Mouse (Mus musculus): ENCODE results near the gene Naglu. TPM values are rescaled to one million over a fixed set of nuclear protein-coding genes. Genes with fewer than 3 reads are reported as not detected.

Gene Naglu
- polyA plus RNA-seq, 1 experiment, result 7.3 TPM

DNA sequence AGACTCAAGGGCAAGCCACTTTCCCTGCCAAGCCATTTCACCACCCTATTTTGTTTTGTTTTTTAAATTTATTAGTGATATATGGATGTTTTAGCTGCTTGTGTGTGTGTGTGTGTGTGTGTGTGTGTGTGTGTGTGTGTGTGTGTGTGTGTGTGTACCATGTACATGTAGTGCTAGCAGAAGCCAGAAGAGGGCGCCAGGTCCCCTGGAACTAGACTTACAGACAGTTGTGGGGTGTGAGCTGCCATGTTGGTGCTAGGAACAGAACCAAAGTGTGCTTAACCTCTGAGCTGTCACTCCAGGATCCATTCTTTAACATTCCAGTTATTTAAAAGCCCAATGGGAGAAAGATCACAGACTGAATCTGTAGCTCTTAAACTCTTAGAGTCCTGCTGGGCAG, 57.3 kb downstream of the Naglu start:
- Histone ChIP-seq H3K4me3 (ENCODE audit: low read depth, low read length) (no peak overlapping the region), H3K36me3 (ENCODE audit: control insufficient read depth, insufficient read depth, low read length, poor library complexity, severe bottlenecking) (peaks cover 8% of the 10 kb centered on the region), H3K9me3 (replicated peaks; ENCODE audit: control insufficient read depth, insufficient read depth, low read length, poor library complexity, severe bottlenecking) (no peaks in the 10 kb centered on the region), H3K9ac (ENCODE audit: low read depth, poor library complexity, severe bottlenecking) (no peak overlapping the region), H3K4me1 (ENCODE audit: control insufficient read depth, insufficient read depth, low read length) (no peaks in the 10 kb centered on the region), H3K27ac (ENCODE audit: insufficient read depth, low read length) (no peak overlapping the region), H3K27me3 (ENCODE audit: control insufficient read depth, insufficient read depth, low read length, poor library complexity, severe bottlenecking) (no peaks in the 10 kb centered on the region)
- no peak for TF ChIP-seq EP300 (IDR thresholded peaks at IDR 0.05; ENCODE audit: insufficient read depth, low read depth, low read length)
- peak; percentile 28 for TF ChIP-seq CTCF (IDR thresholded peaks at IDR 0.05; ENCODE audit: low read depth, low read length)

Other genes starting within 250 kb of the Naglu start
- 7.3 and 7.6 TPM in 2 replicates for gene Stat5b, start 219.3 kb upstream of the Naglu start, polyA plus RNA-seq (2011; ENCODE audit: insufficient read depth, insufficient read length, low read depth, missing spikeins)
- gene Stat5a, start 210.7 kb upstream of the Naglu start, polyA plus RNA-seq (2011; ENCODE audit: insufficient read depth, insufficient read length, low read depth, missing spikeins), result 3.6 and 4.4 TPM in 2 replicates
- gene Stat3, start 130.5 kb upstream of the Naglu start, polyA plus RNA-seq (2011; ENCODE audit: insufficient read depth, insufficient read length, low read depth, missing spikeins), result 31.2 and 39.8 TPM in 2 replicates
- 78.5 and 79.8 TPM in 2 replicates for gene Cavin1, start 99.1 kb upstream of the Naglu start, polyA plus RNA-seq (2011; ENCODE audit: insufficient read depth, insufficient read length, low read depth, missing spikeins)
- 33.7 and 37.5 TPM in 2 replicates for gene Atp6v0a1, start 60.6 kb upstream of the Naglu start, polyA plus RNA-seq (2011; ENCODE audit: insufficient read depth, insufficient read length, low read depth, missing spikeins)
- gene Hsd17b1, start 8.4 kb downstream of the Naglu start, polyA plus RNA-seq (2011; ENCODE audit: insufficient read depth, insufficient read length, low read depth, missing spikeins), result 1.0 TPM in 1 of 2 replicates, not detected in the other
- gene Coasy, start 12.6 kb downstream of the Naglu start, polyA plus RNA-seq (2011; ENCODE audit: insufficient read depth, insufficient read length, low read depth, missing spikeins), result 21.7 and 24.5 TPM in 2 replicates
- gene Mlx, start 17.3 kb downstream of the Naglu start, polyA plus RNA-seq (2011; ENCODE audit: insufficient read depth, insufficient read length, low read depth, missing spikeins), result 40.5 and 44.8 TPM in 2 replicates
- gene Psmc3ip, start 25.4 kb downstream of the Naglu start, polyA plus RNA-seq (2011; ENCODE audit: insufficient read depth, insufficient read length, low read depth, missing spikeins), result 35.1 and 35.3 TPM in 2 replicates
- gene Retreg3, start 49.9 kb downstream of the Naglu start, polyA plus RNA-seq (2011; ENCODE audit: insufficient read depth, insufficient read length, low read depth, missing spikeins), result 32.3 and 33.6 TPM in 2 replicates
- gene Tubg1, start 49.9 kb downstream of the Naglu start, polyA plus RNA-seq (2011; ENCODE audit: insufficient read depth, insufficient read length, low read depth, missing spikeins), result 55.3 and 60.5 TPM in 2 replicates
- 1.9 and 3.0 TPM in 2 replicates for gene Tubg2, start 85.9 kb downstream of the Naglu start, polyA plus RNA-seq (2011; ENCODE audit: insufficient read depth, insufficient read length, low read depth, missing spikeins)
- gene Cntnap1, start 100.5 kb downstream of the Naglu start, polyA plus RNA-seq (2011; ENCODE audit: insufficient read depth, insufficient read length, low read depth, missing spikeins), result 0.15 and 0.37 TPM in 2 replicates
- 2.5 and 4.4 TPM in 2 replicates for gene Plekhh3, start 101.3 kb downstream of the Naglu start, polyA plus RNA-seq (2011; ENCODE audit: insufficient read depth, insufficient read length, low read depth, missing spikeins)
- gene Ccr10, start 105.4 kb downstream of the Naglu start, polyA plus RNA-seq (2011; ENCODE audit: insufficient read depth, insufficient read length, low read depth, missing spikeins), result not detected in 2 replicates
- 42.8 and 49.9 TPM in 2 replicates for gene Ezh1, start 156.5 kb downstream of the Naglu start, polyA plus RNA-seq (2011; ENCODE audit: insufficient read depth, insufficient read length, low read depth, missing spikeins)
- gene Ramp2, start 176.0 kb downstream of the Naglu start, polyA plus RNA-seq (2011; ENCODE audit: insufficient read depth, insufficient read length, low read depth, missing spikeins), result 3.4 and 4.9 TPM in 2 replicates
- gene Vps25, start 183.7 kb downstream of the Naglu start, polyA plus RNA-seq (2011; ENCODE audit: insufficient read depth, insufficient read length, low read depth, missing spikeins), result 135 and 143 TPM in 2 replicates
- 0.85 and 0.96 TPM in 2 replicates for gene Wnk4, start 190.6 kb downstream of the Naglu start, polyA plus RNA-seq (2011; ENCODE audit: insufficient read depth, insufficient read length, low read depth, missing spikeins)
- gene Cntd1, start 209.0 kb downstream of the Naglu start, polyA plus RNA-seq (2011; ENCODE audit: insufficient read depth, insufficient read length, low read depth, missing spikeins), result 14.6 and 14.9 TPM in 2 replicates
- 44.8 and 53.0 TPM in 2 replicates for gene Coa3, start 209.1 kb downstream of the Naglu start, polyA plus RNA-seq (2011; ENCODE audit: insufficient read depth, insufficient read length, low read depth, missing spikeins)
- gene Becn1, start 232.3 kb downstream of the Naglu start, polyA plus RNA-seq (2011; ENCODE audit: insufficient read depth, insufficient read length, low read depth, missing spikeins), result 48.2 and 53.0 TPM in 2 replicates
- gene Psme3, start 246.2 kb downstream of the Naglu start, polyA plus RNA-seq (2011; ENCODE audit: insufficient read depth, insufficient read length, low read depth, missing spikeins), result 161 and 168 TPM in 2 replicates

Measured in ES-Bruce4 (cell line).